Mouse (Mus musculus) midbrain, embryonic 16.5 days (tissue): ENCODE results near the gene Ptprd. TPM values are rescaled to one million over a fixed set of nuclear protein-coding genes. Genes with fewer than 3 reads are reported as not detected.

Experiments
- ATAC-seq: fragments of 200-750 bp; cut with Nextera tagmentation; 2 replicates; pipeline ENCODE4 v1.8.0; 2017; ENCODE audit warnings: moderate TSS enrichment
- H3K27ac ChIP-seq: fragments of 300-500 bp; sonication (generic); 2 replicates; pipeline ENCODE4 v1.5.1; 2014; ENCODE audit warnings: mild to moderate bottlenecking, low read length, mixed read lengths
- H3K27me3 ChIP-seq: fragments of 300-500 bp; sonication (generic); 2 replicates; pipeline ENCODE4 v1.6.1; 2014; ENCODE audit warnings: low read depth, low read length, mixed read lengths; ENCODE audit not compliant: control insufficient read depth, insufficient read depth
- H3K36me3 ChIP-seq: fragments of 300-500 bp; sonication (generic); 2 replicates; pipeline ENCODE4 v1.6.1; 2014; ENCODE audit warnings: mild to moderate bottlenecking, low read length, moderate library complexity, mixed read lengths; ENCODE audit not compliant: control insufficient read depth, insufficient read depth
- H3K4me1 ChIP-seq: fragments of 300-500 bp; sonication (generic); 2 replicates; pipeline ENCODE4 v1.6.1; 2014; ENCODE audit warnings: mild to moderate bottlenecking, low read length, mixed read lengths; ENCODE audit not compliant: control insufficient read depth, insufficient read depth
- H3K4me2 ChIP-seq: fragments of 300-500 bp; sonication (generic); 2 replicates; pipeline ENCODE4 v1.6.1; 2014; ENCODE audit warnings: mild to moderate bottlenecking, low read length, mixed read lengths
- H3K4me3 ChIP-seq: fragments of 300-500 bp; sonication (generic); 2 replicates; pipeline ENCODE4 v1.5.1; 2014; ENCODE audit warnings: low read depth, mild to moderate bottlenecking, low read length, moderate library complexity, mixed read lengths
- H3K9ac ChIP-seq: fragments of 300-500 bp; sonication (generic); 2 replicates; pipeline ENCODE4 v1.6.1; 2014; ENCODE audit warnings: low read depth, low read length, mixed read lengths
- H3K9me3 ChIP-seq: fragments of 300-500 bp; sonication (generic); replicated peaks from 2 replicates; pipeline ENCODE4 v1.6.1; 2014; ENCODE audit warnings: mild to moderate bottlenecking, low read length, mixed read lengths; ENCODE audit not compliant: control insufficient read depth, poor library complexity, severe bottlenecking
- WGBS: fragments of 180-500 bp; shearing (Covaris S2); extraction: QIAGEN DNeasy Blood & Tissue Kit; methylation state at CpG from one replicate; pipeline ENCODE4 v1.1.7; 2014; 5-methylcytosine and 5-hydroxymethylcytosine counted together
- microRNA-seq: library from miRNA; unstranded; fragments of <30 nt; microRNA quantifications from one replicate; pipeline ENCODE4, GENCODE M21; 2017
- polyA plus RNA-seq: library from polyadenylated mRNA; unstranded; fragments of >200 nt; fragmentation: Nextera tagmentation; extraction: Ambion mirVana; gene quantifications from 2 replicates; pipeline ENCODE4 v1.2.1, GENCODE M21; 2015

Gene Ptprd
- polyA plus RNA-seq, 1 experiment from 2014 or later = 90.7 TPM

DNA sequence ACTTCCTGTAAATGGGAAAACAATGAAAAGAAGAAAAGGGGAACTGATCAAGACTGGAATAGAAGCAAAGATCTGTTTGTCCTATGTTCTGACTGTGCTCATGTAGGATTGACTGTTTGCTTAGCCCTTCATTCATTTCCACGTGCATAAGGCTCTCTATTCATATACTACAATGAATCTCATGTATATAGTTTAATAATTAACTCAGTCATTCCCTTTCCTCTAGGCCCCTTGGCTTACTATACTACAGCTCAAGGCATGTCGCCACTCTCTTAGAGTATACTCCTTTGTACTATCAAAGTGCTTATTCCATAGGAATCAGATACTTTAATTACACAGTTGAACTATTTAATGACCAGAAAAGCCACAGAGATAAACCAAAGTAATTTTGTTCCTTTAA lies 2243.1 kb downstream of the Ptprd start:
- Histone ChIP-seq H3K36me3 (no peaks in the 10 kb centered on the region), H3K27me3 (no peaks in the 10 kb centered on the region), H3K9ac (no peak overlapping the region), H3K4me1 (no peaks in the 10 kb centered on the region), H3K27ac (no peak overlapping the region), H3K4me3 (no peak overlapping the region), H3K9me3 (no peaks in the 10 kb centered on the region), H3K4me2 (no peak overlapping the region)
- 84% methylated on average over 2 of the region's 2 CpGs for WGBS
- ATAC-seq = no peak

DNA sequence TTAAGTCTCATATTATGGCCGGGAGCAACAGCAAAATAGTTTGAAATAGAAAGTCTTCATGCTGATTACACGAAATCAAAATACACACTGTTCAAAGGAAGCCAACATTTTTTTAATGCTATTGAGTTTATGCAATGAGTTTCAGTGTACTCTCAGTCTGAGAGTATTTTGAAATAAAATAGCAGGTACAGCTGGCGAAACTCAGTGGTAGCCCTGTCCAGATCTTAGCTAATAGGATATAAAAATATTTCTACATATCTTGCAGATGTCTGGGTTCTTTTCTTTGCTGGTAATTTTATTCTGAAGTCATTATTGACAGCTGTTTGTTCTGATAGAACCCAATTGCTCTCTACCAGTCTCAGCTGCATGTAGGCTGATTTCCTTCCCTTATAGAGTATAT lies 2246.0 kb downstream of the Ptprd start:
- Histone ChIP-seq H3K9ac (no peak overlapping the region), H3K27me3 (no peaks in the 10 kb centered on the region), H3K36me3 (no peaks in the 10 kb centered on the region), H3K4me3 (no peak overlapping the region), H3K4me1 (no peaks in the 10 kb centered on the region), H3K4me2 (no peak overlapping the region), H3K27ac (no peak overlapping the region), H3K9me3 (no peaks in the 10 kb centered on the region)
- WGBS = 83% methylated on average over 3 of the region's 3 CpGs
- ATAC-seq = no peak

DNA sequence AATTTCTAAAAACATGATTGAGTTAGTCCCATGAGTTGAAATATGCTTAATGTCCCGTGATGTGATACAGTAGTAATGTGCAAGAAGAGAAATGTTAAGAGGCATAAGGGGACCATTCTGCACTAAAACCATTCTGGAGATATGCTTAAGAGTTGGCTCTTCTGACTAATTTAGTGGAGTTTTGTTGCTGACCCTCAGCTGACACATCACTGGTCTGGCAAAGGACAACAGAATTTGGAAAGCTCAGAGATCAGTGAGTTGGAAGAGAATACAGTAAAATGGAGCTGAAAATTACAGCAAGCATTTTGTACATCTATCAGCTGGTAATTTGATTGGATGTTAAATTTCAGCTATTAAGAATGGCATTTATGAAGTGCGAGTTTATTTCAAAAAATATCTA lies 2248.8 kb downstream of the Ptprd start:
- H3K4me2 ChIP-seq = no peak overlapping the region
- 96% methylated on average over 2 of the region's 2 CpGs for WGBS
- no peak overlapping the region for H3K27ac ChIP-seq
- no peaks in the 10 kb centered on the region for H3K9me3 ChIP-seq
- H3K36me3 ChIP-seq = no peaks in the 10 kb centered on the region
- H3K9ac ChIP-seq = no peak overlapping the region
- no peaks in the 10 kb centered on the region for H3K27me3 ChIP-seq
- no peaks in the 10 kb centered on the region for H3K4me1 ChIP-seq
- H3K4me3 ChIP-seq = no peak overlapping the region
- no peak for ATAC-seq

DNA sequence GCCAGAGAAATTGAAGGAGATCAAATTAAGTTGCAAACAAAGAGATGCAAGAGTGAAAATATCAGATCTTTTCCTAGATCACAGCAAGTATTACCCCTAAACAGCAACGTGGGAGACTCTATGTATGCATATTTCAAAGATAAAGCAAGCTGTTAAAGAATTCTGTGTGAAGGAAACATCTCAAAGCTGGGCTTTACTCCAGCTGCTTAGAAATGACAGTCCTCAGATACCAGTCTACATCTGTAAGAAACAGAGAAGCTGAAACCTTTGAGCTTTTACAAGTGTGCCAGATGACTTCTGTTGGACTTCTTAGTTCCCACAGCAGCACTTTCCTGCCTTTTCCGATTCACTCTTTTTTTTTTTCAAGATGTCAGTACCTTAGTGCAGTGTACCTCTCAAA lies 2249.9 kb downstream of the Ptprd start:
- no peak for ATAC-seq
- Histone ChIP-seq H3K4me1 (no peaks in the 10 kb centered on the region), H3K9me3 (no peaks in the 10 kb centered on the region), H3K36me3 (no peaks in the 10 kb centered on the region), H3K4me3 (no peak overlapping the region), H3K27ac (no peak overlapping the region), H3K9ac (no peak overlapping the region), H3K4me2 (no peak overlapping the region), H3K27me3 (no peaks in the 10 kb centered on the region)
- WGBS = 76% methylated on average over 2 of the region's 2 CpGs

DNA sequence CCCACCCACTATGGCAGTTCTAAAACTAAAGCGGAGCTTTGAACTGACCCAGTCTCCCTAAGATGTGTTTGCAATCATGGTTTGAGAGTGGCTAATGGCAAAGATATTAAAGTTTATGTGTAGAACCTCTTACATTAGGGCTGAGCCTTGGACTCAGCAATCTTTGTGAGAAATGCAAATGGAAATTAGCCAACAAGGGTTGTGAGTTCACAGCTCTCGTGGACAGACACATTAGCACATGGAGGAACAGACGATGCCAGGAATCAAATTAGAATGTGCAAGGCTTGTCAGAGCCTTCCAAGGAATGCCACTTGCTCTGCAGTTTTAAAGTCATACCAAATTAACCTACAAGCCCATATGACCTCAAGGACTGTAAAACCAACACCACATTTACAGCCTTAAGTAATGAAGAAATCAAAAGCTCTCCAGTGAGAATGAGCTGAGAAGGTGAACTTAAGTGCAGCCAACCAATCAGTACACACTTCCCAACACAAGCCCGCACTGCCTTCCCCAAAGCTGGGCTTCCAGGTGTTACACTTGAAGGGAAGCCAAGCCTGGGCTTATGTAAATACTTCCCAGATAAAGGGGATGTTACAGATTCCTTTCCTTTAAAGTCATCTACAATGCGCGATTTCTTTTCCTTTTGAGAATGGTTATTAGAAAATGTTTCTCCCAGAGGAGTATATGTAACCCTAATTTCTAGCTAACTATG lies 2258.3 kb downstream of the Ptprd start:
- H3K9ac ChIP-seq = no peak overlapping the region
- ATAC-seq = no peak

DNA sequence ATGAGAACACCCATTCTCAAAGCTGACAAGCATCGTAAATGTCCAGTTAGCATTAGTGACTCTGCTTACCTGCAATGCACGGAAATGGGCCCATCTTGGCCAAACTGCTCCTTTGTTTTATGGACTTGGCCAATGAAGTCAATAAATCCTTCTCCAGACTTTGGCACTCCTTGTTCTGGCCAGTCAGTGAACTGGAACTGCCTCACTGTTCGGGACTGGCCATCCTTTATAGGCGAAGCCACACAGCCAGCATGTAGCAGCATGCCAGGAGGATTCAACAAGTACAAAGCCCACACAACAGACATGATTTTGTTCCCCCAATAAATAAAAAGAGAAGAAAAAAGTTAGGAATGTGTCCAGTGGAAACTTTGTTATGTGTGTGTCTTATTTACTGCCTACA lies 2261.2 kb downstream of the Ptprd start:
- Histone ChIP-seq H3K9ac (no peak overlapping the region), H3K9me3 (no peaks in the 10 kb centered on the region), H3K4me1 (no peaks in the 10 kb centered on the region), H3K4me3 (no peak overlapping the region), H3K27me3 (no peaks in the 10 kb centered on the region), H3K36me3 (peaks cover 18% of the 10 kb centered on the region), H3K4me2 (no peak overlapping the region), H3K27ac (no peak overlapping the region)
- 89% methylated on average over 4 of the region's 4 CpGs for WGBS
- ATAC-seq = no peak

More for the DNA sequence above, 2258.3 kb downstream of the Ptprd start:
- H3K9me3 ChIP-seq = no peaks in the 10 kb centered on the region
- WGBS = 88% methylated on average over 6 of the region's 6 CpGs
- no peak overlapping the region for H3K27ac ChIP-seq
- peaks cover 18% of the 10 kb centered on the region for H3K36me3 ChIP-seq
- H3K4me2 ChIP-seq = no peak overlapping the region
- H3K4me3 ChIP-seq = no peak overlapping the region
- H3K4me1 ChIP-seq = no peaks in the 10 kb centered on the region
- no peaks in the 10 kb centered on the region for H3K27me3 ChIP-seq

DNA sequence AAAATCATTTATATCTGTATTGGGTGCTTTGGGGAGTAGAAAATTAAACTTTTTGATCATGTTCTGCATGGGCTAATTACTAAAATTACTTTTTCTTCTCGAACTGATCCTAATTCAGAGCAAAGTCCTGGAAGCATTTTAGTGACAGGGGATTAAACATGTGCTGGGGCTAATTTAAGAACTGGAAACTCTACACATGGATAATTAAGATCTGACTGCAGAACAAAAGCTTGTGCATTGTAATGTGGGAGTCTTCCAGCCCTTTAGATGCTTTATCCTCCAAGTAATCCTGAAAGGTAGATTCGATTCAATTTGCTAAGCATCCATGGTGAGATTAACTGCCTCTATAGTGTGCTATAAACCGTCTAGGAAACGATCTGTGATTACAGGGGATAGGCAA lies 2316.9 kb downstream of the Ptprd start:
- WGBS = 12% methylated on average over 4 of the region's 4 CpGs

More for the DNA sequence above, 2316.9 kb downstream of the Ptprd start:
- Histone ChIP-seq H3K27me3 (no peaks in the 10 kb centered on the region), H3K27ac (no peak overlapping the region), H3K9me3 (no peaks in the 10 kb centered on the region), H3K4me2 (no peak overlapping the region), H3K9ac (no peak overlapping the region), H3K4me1 (no peaks in the 10 kb centered on the region), H3K36me3 (no peaks in the 10 kb centered on the region), H3K4me3 (no peak overlapping the region)
- ATAC-seq = peak; percentile 42; the same call in 1 of the 2 replicates

Small RNAs within 50 kb of the gene (microRNA-seq; reads per million reads assigned to microRNA genes)
- not detected for gene Gm23159
